Mouse (Mus musculus) intestine, embryonic 16.5 days (tissue): ENCODE measurements around the gene Smim9. TPM values are rescaled to one million over a fixed set of nuclear protein-coding genes. Genes with fewer than 3 reads are reported as not detected.

Source experiments
- polyA plus RNA-seq: library from polyadenylated mRNA; unstranded; fragments of >200 nt; fragmentation: Nextera tagmentation; extraction: Ambion mirVana; gene quantifications from 2 replicates; pipeline ENCODE4 v1.2.1, GENCODE M21; 2015

Gene Smim9
- polyA plus RNA-seq, 1 experiment from 2014 or later = not detected

Other genes with a start within 250 kb of the Smim9 start
- gene Gab3, start 78.3 kb downstream of the Smim9 start, polyA plus RNA-seq = 2.0 and 2.2 TPM in 2 replicates
- gene Dkc1, start 67.9 kb downstream of the Smim9 start, polyA plus RNA-seq = 100 and 127 TPM in 2 replicates
- gene Mpp1, start 32.8 kb downstream of the Smim9 start, polyA plus RNA-seq = 136 and 153 TPM in 2 replicates
- 54.7 and 55.7 TPM in 2 replicates for gene Fundc2, start 218.6 kb upstream of the Smim9 start, polyA plus RNA-seq
- gene F8, start 218.8 kb upstream of the Smim9 start, polyA plus RNA-seq = 1.1 TPM in 2 replicates